Mouse (Mus musculus) stomach, postnatal 0 days (tissue): ENCODE data around the gene Baiap2l2.

Experiments
- CTCF ChIP-seq: IDR thresholded peaks from 2 replicates; pipeline ENCODE4 v1.5.1; 2016; ENCODE audit warnings: antibody characterized with exemption, low read depth, mild to moderate bottlenecking, moderate library complexity
- EP300 ChIP-seq: optimal IDR thresholded peaks from 2 replicates; pipeline ENCODE3; 2016; ENCODE audit warnings: antibody characterized with exemption

- no peak for TF ChIP-seq CTCF
- TF ChIP-seq EP300, result no peak
Measured at GRCm38 (mm10) chr15:79242574-79243233, 42.6 kb downstream of the Baiap2l2 start.
